Mouse (Mus musculus) kidney, embryonic 15.5 days (tissue): ENCODE data around the gene Zfp961. TPM values are rescaled to one million over a fixed set of nuclear protein-coding genes. Genes with fewer than 3 reads are reported as not detected.
A peak's percentile ranks its signal among the peaks of the same experiment; 100 is the strongest.

Experiments
- ATAC-seq: fragments of 200-750 bp; cut with Nextera tagmentation; replicated peaks from 2 replicates; pipeline ENCODE4 v1.8.0; 2017; ENCODE audit warnings: moderate TSS enrichment; ENCODE audit not compliant: low FRiP score
- H3K27ac ChIP-seq: fragments of 300-500 bp; sonication (generic); 2 replicates; pipeline ENCODE4 v1.5.1; 2015; ENCODE audit warnings: mild to moderate bottlenecking, inconsistent platforms
- H3K27me3 ChIP-seq: fragments of 300-500 bp; sonication (generic); 2 replicates; pipeline ENCODE4 v1.6.1; 2015; ENCODE audit warnings: inconsistent platforms
- H3K36me3 ChIP-seq: fragments of 300-500 bp; sonication (generic); 2 replicates; pipeline ENCODE4 v1.6.1; 2015; ENCODE audit warnings: inconsistent platforms
- H3K4me1 ChIP-seq: fragments of 300-500 bp; sonication (generic); 2 replicates; pipeline ENCODE4 v1.6.1; 2015; ENCODE audit warnings: inconsistent platforms
- H3K4me2 ChIP-seq: fragments of 300-500 bp; sonication (generic); 2 replicates; pipeline ENCODE4 v1.6.1; 2015; ENCODE audit warnings: moderate library complexity, mild to moderate bottlenecking, inconsistent platforms
- H3K4me3 ChIP-seq: fragments of 300-500 bp; sonication (generic); replicated peaks from 2 replicates; pipeline ENCODE4 v1.5.1; 2015; ENCODE audit warnings: mild to moderate bottlenecking, inconsistent platforms
- H3K9ac ChIP-seq: fragments of 300-500 bp; sonication (generic); 2 replicates; pipeline ENCODE4 v1.6.1; 2015; ENCODE audit warnings: mild to moderate bottlenecking, inconsistent platforms
- H3K9me3 ChIP-seq: fragments of 300-500 bp; sonication (generic); replicated peaks from 2 replicates; pipeline ENCODE4 v1.6.1; 2016; ENCODE audit warnings: inconsistent platforms
- WGBS: fragments of 180-500 bp; shearing (Covaris S2); methylation state at CpG from one replicate; pipeline ENCODE4 v1.1.7; 2015; ENCODE audit warnings: mixed read lengths; 5-methylcytosine and 5-hydroxymethylcytosine counted together
- polyA plus RNA-seq: library from polyadenylated mRNA; unstranded; fragments of >200 nt; fragmentation: Nextera tagmentation; extraction: Ambion mirVana; gene quantifications from 2 replicates; pipeline ENCODE4 v1.2.1, GENCODE M21; 2015

Zfp961 gene
- polyA plus RNA-seq, 1 experiment from 2014 or later, result 26.5 TPM

- no peaks in the 10 kb centered on the region for H3K27me3 ChIP-seq
- no peak overlapping the region for H3K9ac ChIP-seq
- ATAC-seq, result no peak
- H3K4me1 ChIP-seq, result no peaks in the 10 kb centered on the region
- H3K36me3 ChIP-seq, result peaks cover 57% of the 10 kb centered on the region
- H3K9me3 ChIP-seq, result 0 out of 2 replicates have a peak, but pooled peaks cover 3% of the 10 kb centered on the region
- no peak overlapping the region for H3K4me2 ChIP-seq
- no peak overlapping the region for H3K27ac ChIP-seq
- H3K4me3 ChIP-seq, result no peak overlapping the region
Observed at GRCm38 (mm10) chr8:71966411-71966810, 15.6 kb downstream of the Zfp961 start.

GRCm38 (mm10) chr8:71967261-71967660 lies 16.4 kb downstream of the Zfp961 start:
- Histone ChIP-seq H3K27ac (no peak overlapping the region), H3K9ac (no peak overlapping the region), H3K27me3 (no peaks in the 10 kb centered on the region), H3K4me2 (no peak overlapping the region), H3K4me1 (no peaks in the 10 kb centered on the region), H3K9me3 (0 out of 2 replicates have a peak, but pooled peaks cover 3% of the 10 kb centered on the region), H3K4me3 (no peak overlapping the region), H3K36me3 (peaks cover 57% of the 10 kb centered on the region)
- no peak for ATAC-seq
- over 99% methylated on average over 5 of the region's 5 CpGs for WGBS

GRCm38 (mm10) chr8:71968100-71968499 lies 17.3 kb downstream of the Zfp961 start:
- Histone ChIP-seq H3K27ac (no peak overlapping the region), H3K4me3 (no peak overlapping the region), H3K27me3 (no peaks in the 10 kb centered on the region), H3K9me3 (0 out of 2 replicates have a peak, but pooled peaks cover 3% of the 10 kb centered on the region), H3K4me2 (no peak overlapping the region), H3K36me3 (peaks cover 57% of the 10 kb centered on the region), H3K4me1 (no peaks in the 10 kb centered on the region), H3K9ac (no peak overlapping the region)
- no peak for ATAC-seq
- WGBS, result 92% methylated on average over 6 of the region's 6 CpGs

GRCm38 (mm10) chr8:71968636-71969035 lies 17.8 kb downstream of the Zfp961 start:
- H3K4me2 ChIP-seq, result no peak overlapping the region
- no peak overlapping the region for H3K9ac ChIP-seq
- 90% methylated on average over 6 of the region's 6 CpGs for WGBS
- no peak overlapping the region for H3K4me3 ChIP-seq
- peaks cover 57% of the 10 kb centered on the region for H3K36me3 ChIP-seq
- H3K4me1 ChIP-seq, result no peaks in the 10 kb centered on the region
- 0 out of 2 replicates have a peak, but pooled peaks cover 3% of the 10 kb centered on the region for H3K9me3 ChIP-seq
- H3K27ac ChIP-seq, result no peak overlapping the region
- ATAC-seq, result no peak
- H3K27me3 ChIP-seq, result no peaks in the 10 kb centered on the region

GRCm38 (mm10) chr8:71971945-71972344 lies 21.1 kb downstream of the Zfp961 start:
- H3K27ac ChIP-seq, result no peak overlapping the region
- no peak overlapping the region for H3K9ac ChIP-seq
- no peak overlapping the region for H3K4me3 ChIP-seq
- no peak overlapping the region for H3K4me2 ChIP-seq
- no peak for ATAC-seq
- 87% methylated on average over 1 of the region's 1 CpGs for WGBS
- peaks cover 32% of the 10 kb centered on the region for H3K36me3 ChIP-seq
- no peaks in the 10 kb centered on the region for H3K4me1 ChIP-seq
- no peaks in the 10 kb centered on the region for H3K27me3 ChIP-seq
- H3K9me3 ChIP-seq, result no peaks in the 10 kb centered on the region

- H3K36me3 ChIP-seq, result peaks cover 10% of the 10 kb centered on the region
- H3K4me2 ChIP-seq, result no peak overlapping the region
- no peak overlapping the region for H3K4me3 ChIP-seq
- H3K27me3 ChIP-seq, result no peaks in the 10 kb centered on the region
- no peaks in the 10 kb centered on the region for H3K9me3 ChIP-seq
- H3K27ac ChIP-seq, result no peak overlapping the region
- H3K9ac ChIP-seq, result no peak overlapping the region
- H3K4me1 ChIP-seq, result no peaks in the 10 kb centered on the region
- 79% methylated on average over 3 of the region's 3 CpGs for WGBS
- ATAC-seq, result no peak
Observed at GRCm38 (mm10) chr8:71974211-71974610, 23.4 kb downstream of the Zfp961 start.

GRCm38 (mm10) chr8:71981032-71981431 lies 30.2 kb downstream of the Zfp961 start:
- no peak overlapping the region for H3K4me2 ChIP-seq
- no peak overlapping the region for H3K4me3 ChIP-seq
- no peaks in the 10 kb centered on the region for H3K36me3 ChIP-seq
- 32% methylated on average over 2 of the region's 2 CpGs for WGBS
- no peak for ATAC-seq
- peaks cover 5% of the 10 kb centered on the region; the same call in 1 of the 2 replicates for H3K4me1 ChIP-seq
- H3K9ac ChIP-seq, result no peak overlapping the region
- no peaks in the 10 kb centered on the region for H3K9me3 ChIP-seq
- no peak overlapping the region for H3K27ac ChIP-seq
- no peaks in the 10 kb centered on the region for H3K27me3 ChIP-seq

GRCm38 (mm10) chr8:71981456-71981855 lies 30.6 kb downstream of the Zfp961 start:
- H3K9ac ChIP-seq, result no peak overlapping the region
- no peak overlapping the region for H3K4me3 ChIP-seq
- WGBS, result 66% methylated on average over 4 of the region's 4 CpGs
- ATAC-seq, result no peak
- H3K4me2 ChIP-seq, result no peak overlapping the region
- H3K27ac ChIP-seq, result no peak overlapping the region
- H3K27me3 ChIP-seq, result no peaks in the 10 kb centered on the region
- H3K9me3 ChIP-seq, result no peaks in the 10 kb centered on the region
- H3K36me3 ChIP-seq, result no peaks in the 10 kb centered on the region
- H3K4me1 ChIP-seq, result peaks cover 5% of the 10 kb centered on the region; the same call in 1 of the 2 replicates

GRCm38 (mm10) chr8:71984601-71985000 lies 33.8 kb downstream of the Zfp961 start:
- no peak for ATAC-seq
- Histone ChIP-seq H3K4me2 (no peak overlapping the region), H3K9ac (no peak overlapping the region), H3K4me3 (no peak overlapping the region), H3K27me3 (no peaks in the 10 kb centered on the region), H3K36me3 (no peaks in the 10 kb centered on the region), H3K9me3 (no peaks in the 10 kb centered on the region), H3K27ac (no peak overlapping the region), H3K4me1 (peaks cover 9% of the 10 kb centered on the region)
- 62% methylated on average over 4 of the region's 4 CpGs for WGBS

- 12% methylated on average over 24 of the region's 24 CpGs for WGBS
- H3K4me2 ChIP-seq, result peak overlapping the region; percentile 74
- ATAC-seq, result peak; percentile 83
- H3K4me1 ChIP-seq, result peaks cover 4% of the 10 kb centered on the region
- H3K9me3 ChIP-seq, result no peaks in the 10 kb centered on the region
- peak overlapping the region; percentile 58 for H3K27ac ChIP-seq
- H3K36me3 ChIP-seq, result no peaks in the 10 kb centered on the region
- no peaks in the 10 kb centered on the region for H3K27me3 ChIP-seq
- peak overlapping the region; percentile 41 for H3K9ac ChIP-seq
- H3K4me3 ChIP-seq, result peak overlapping the region; percentile 52
Observed at GRCm38 (mm10) chr8:71988110-71988866, 37.5 kb downstream of the Zfp961 start.

- H3K4me3 ChIP-seq, result peak overlapping the region; percentile 52
- H3K4me2 ChIP-seq, result peak overlapping the region; percentile 74
- WGBS, result 16% methylated on average over 13 of the region's 13 CpGs
- H3K9me3 ChIP-seq, result no peaks in the 10 kb centered on the region
- peak overlapping the region; percentile 58 for H3K27ac ChIP-seq
- ATAC-seq, result peak; percentile 61
- no peaks in the 10 kb centered on the region for H3K36me3 ChIP-seq
- H3K27me3 ChIP-seq, result no peaks in the 10 kb centered on the region
- H3K4me1 ChIP-seq, result peaks cover 4% of the 10 kb centered on the region
- peak overlapping the region; percentile 41 for H3K9ac ChIP-seq
Observed at GRCm38 (mm10) chr8:71988867-71989599, 38.2 kb downstream of the Zfp961 start.

- no peak overlapping the region for H3K4me2 ChIP-seq
- no peak for ATAC-seq
- 90% methylated on average over 1 of the region's 1 CpGs for WGBS
Observed at GRCm38 (mm10) chr8:71999434-71999833, 48.6 kb downstream of the Zfp961 start.

More at GRCm38 (mm10) chr8:71999434-71999833, 48.6 kb downstream of the Zfp961 start:
- Histone ChIP-seq H3K4me1 (no peaks in the 10 kb centered on the region), H3K4me3 (no peak overlapping the region), H3K9me3 (no peaks in the 10 kb centered on the region), H3K36me3 (no peaks in the 10 kb centered on the region), H3K27ac (no peak overlapping the region), H3K27me3 (no peaks in the 10 kb centered on the region), H3K9ac (no peak overlapping the region)
